ENCODE assay signal across 8 mouse cellular contexts in genomic region chr4:118276520-118277232, GRCm38 (mm10). TPM values are rescaled to one million over a fixed set of nuclear protein-coding genes. Genes with fewer than 3 reads are reported as not detected.
DNase-seq lines count a peak whose midpoint lies in the region; ATAC-seq and TF ChIP-seq lines count a peak whose summit lies in the region.

No protein-coding gene starts in this region.

- peaks cover 32% of the 10 kb centered on the region; the same call in 1 of the 2 replicates for H3K36me3 ChIP-seq in kidney, embryonic 14.5 days (ENCODE audit: control insufficient read depth, insufficient read depth, low read length)
- peaks cover 77% of the 10 kb centered on the region for H3K36me3 ChIP-seq in limb, embryonic 13.5 days
- no peaks in the 10 kb centered on the region for H3K36me3 ChIP-seq in midbrain, embryonic 15.5 days (replicated peaks)

- H3K4me3 ChIP-seq in kidney, embryonic 14.5 days (ENCODE audit: low read length) = no peak overlapping the region
- no peak overlapping the region for H3K4me3 ChIP-seq in limb, embryonic 13.5 days
- H3K4me3 ChIP-seq in midbrain, embryonic 15.5 days = no peak overlapping the region

- H3K27me3 ChIP-seq in kidney, embryonic 14.5 days (ENCODE audit: control insufficient read depth, insufficient read depth, low read length) = no peaks in the 10 kb centered on the region
- H3K27me3 ChIP-seq in limb, embryonic 13.5 days = no peaks in the 10 kb centered on the region
- no peaks in the 10 kb centered on the region for H3K27me3 ChIP-seq in midbrain, embryonic 15.5 days (replicated peaks)

- no peaks in the 10 kb centered on the region for H3K9me3 ChIP-seq in kidney, embryonic 14.5 days (ENCODE audit: control insufficient read depth, low read length)
- no peaks in the 10 kb centered on the region for H3K9me3 ChIP-seq in limb, embryonic 13.5 days
- H3K9me3 ChIP-seq in midbrain, embryonic 15.5 days = no peaks in the 10 kb centered on the region

- TF ChIP-seq POLR2A in brain, embryonic 14.5 days (IDR thresholded peaks at IDR 0.05; ENCODE audit: borderline replicate concordance, extremely low read depth, insufficient read depth, insufficient read length, poor library complexity, severe bottlenecking) = no peak

- TF ChIP-seq CTCF in brain, embryonic 14.5 days (IDR thresholded peaks at IDR 0.05; ENCODE audit: borderline replicate concordance, extremely low read depth, insufficient read depth, insufficient read length) = no peak

- H3K4me2 ChIP-seq in kidney, embryonic 14.5 days (replicated peaks; ENCODE audit: low read depth, low read length) = peak overlapping the region; percentile 25; the same call in 1 of the 2 replicates
- 0 out of 2 replicates have a peak overlapping the region, but pooled peaks have one; percentile 12 for H3K4me2 ChIP-seq in limb, embryonic 13.5 days (replicated peaks)
- H3K4me2 ChIP-seq in midbrain, embryonic 15.5 days = peak overlapping the region; percentile 25

- ATAC-seq in kidney, embryonic 14.5 days (ENCODE audit: low FRiP score, low TSS enrichment) = peak; percentile 93
- peak; percentile 69 for ATAC-seq in limb, embryonic 13.5 days (ENCODE audit: low FRiP score, low read depth)
- peak; percentile 95 for ATAC-seq in midbrain, embryonic 15.5 days (replicated peaks)

- peaks cover 83% of the 10 kb centered on the region for H3K4me1 ChIP-seq in kidney, embryonic 14.5 days (ENCODE audit: control insufficient read depth, insufficient read depth, low read length)
- peaks cover 55% of the 10 kb centered on the region for H3K4me1 ChIP-seq in limb, embryonic 13.5 days
- peaks cover 81% of the 10 kb centered on the region for H3K4me1 ChIP-seq in midbrain, embryonic 15.5 days

- WGBS in kidney, embryonic 14.5 days = 27% methylated on average over 9 of the region's 9 CpGs
- WGBS in limb, embryonic 13.5 days = 22% methylated on average over 9 of the region's 9 CpGs
- 10% methylated on average over 9 of the region's 9 CpGs for WGBS in midbrain, embryonic 15.5 days

- DNase-seq in MEL-GATA-1-ER (ENCODE audit: extremely low read depth, low read depth) = peak; percentile 25
- DNase-seq in brain, embryonic 14.5 days (ENCODE audit: low read depth) = peak; percentile 98
- peak; percentile 62 to 75 for DNase-seq in frontal cortex, adult 2 months (ENCODE audit: extremely low spot score in 1 of 2, low spot score in 1 of 2)
- peak; percentile 94 for DNase-seq in yolk sac, embryonic 10.5 days (ENCODE audit: low spot score)
- DNase-seq in spleen, postnatal 36 days (ENCODE audit: low spot score in 2 of 2) = no peak

- H3K9ac ChIP-seq in kidney, embryonic 14.5 days (ENCODE audit: low read depth, low read length) = peak overlapping the region; percentile 2; the same call in 1 of the 2 replicates
- peak overlapping the region; percentile 35; the same call in 1 of the 2 replicates for H3K9ac ChIP-seq in limb, embryonic 13.5 days
- peak overlapping the region; percentile 2; the same call in 1 of the 2 replicates for H3K9ac ChIP-seq in midbrain, embryonic 15.5 days

- peak overlapping the region; percentile 78; the same call in 1 of the 2 replicates for H3K27ac ChIP-seq in kidney, embryonic 14.5 days (ENCODE audit: low read depth, low read length)
- H3K27ac ChIP-seq in limb, embryonic 13.5 days = peak overlapping the region; percentile 28; the same call in 1 of the 2 replicates
- H3K27ac ChIP-seq in midbrain, embryonic 15.5 days = peak overlapping the region; percentile 83

RNA-seq across cellular contexts. Expression of gene Ptprf, which starts 14.5 kb away (rescaled TPM):
- polyA plus RNA-seq in brain, embryonic 14.5 days (2012; rRNA removed) = 99.7 and 154 TPM in 2 replicates
- 48.7 and 61.0 TPM in 2 replicates for polyA plus RNA-seq in frontal cortex, adult 2 months (2012; rRNA removed)
- polyA plus RNA-seq in kidney, embryonic 14.5 days (2014; fragmentation: Nextera tagmentation; extraction: Ambion mirVana) = 53.3 and 68.1 TPM in 2 replicates
- polyA plus RNA-seq in limb, embryonic 13.5 days (2015; fragmentation: Nextera tagmentation; extraction: Ambion mirVana) = 51.1 and 58.1 TPM in 2 replicates
- 93.9 and 94.2 TPM in 2 replicates for polyA plus RNA-seq in midbrain, embryonic 15.5 days (2015; fragmentation: Nextera tagmentation; extraction: Ambion mirVana)

Comparison
In these comparisons a context has a peak if more than half of its experiments do, and no peak if none do; other contexts are left out.
1. DNase-seq: peak in MEL-GATA-1-ER (single experiment), brain, embryonic 14.5 days (single experiment), frontal cortex, adult 2 months (2 of 2) and yolk sac, embryonic 10.5 days (single experiment); none in spleen, postnatal 36 days (0 of 2).
2. H3K27ac ChIP-seq: peak in every context shown above with its lines; median percentile 83 in midbrain, embryonic 15.5 days; 78 in kidney, embryonic 14.5 days; 28 in limb, embryonic 13.5 days.
3. Peak in every context shown above with its lines, with median percentiles within 50 percentile points of each other: ATAC-seq, H3K4me2 ChIP-seq and H3K9ac ChIP-seq.